Mouse (Mus musculus) kidney, postnatal 4 days (tissue): ENCODE results near the gene Tmf1.

Experiments
- DNase-seq, 2 experiments: peaks; one replicate each; pipeline ENCODE4 v3.0.0; 2021; ENCODE audit warnings: mixed read lengths in 2 of 2

Tmf1 gene

DNA sequence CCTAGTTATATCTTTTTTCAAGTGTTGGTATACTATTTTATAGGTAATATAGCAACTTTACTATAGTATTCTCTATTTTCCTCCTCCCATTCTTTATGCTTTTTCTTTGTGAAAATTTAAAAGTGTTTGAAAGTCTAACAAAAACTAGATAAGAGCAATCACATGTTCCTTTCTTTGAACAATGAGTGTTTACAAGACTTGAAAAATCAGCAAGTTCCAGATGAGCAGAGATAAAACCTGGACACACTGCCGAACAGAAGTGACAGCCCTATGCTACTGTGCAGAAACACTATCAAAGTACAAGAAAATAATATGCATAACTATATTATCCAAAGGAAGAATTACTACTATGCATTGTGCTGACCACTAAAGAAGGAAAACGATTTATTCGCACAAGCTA, 23.6 kb upstream of the Tmf1 start:
- DNase-seq, result no peak

DNA sequence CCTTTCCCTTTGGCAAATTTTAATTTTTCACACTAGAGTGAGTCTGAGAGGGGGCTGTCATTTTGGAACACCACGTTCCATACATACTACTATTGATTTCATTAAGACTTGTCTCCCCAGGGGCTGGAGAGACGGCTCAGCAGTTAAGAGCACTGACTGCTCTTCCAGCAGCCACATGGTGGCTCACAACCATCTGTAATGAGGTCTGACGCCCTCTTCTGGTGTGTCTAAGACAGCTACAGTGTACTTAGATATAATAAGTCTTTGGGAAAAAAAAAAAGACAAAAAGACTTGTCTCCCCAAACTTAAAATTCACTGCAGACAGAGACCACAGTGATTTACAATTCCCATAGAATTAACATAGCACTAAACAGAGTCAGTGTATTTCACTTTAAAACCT, 21.5 kb upstream of the Tmf1 start:
- DNase-seq, result no peak

DNA sequence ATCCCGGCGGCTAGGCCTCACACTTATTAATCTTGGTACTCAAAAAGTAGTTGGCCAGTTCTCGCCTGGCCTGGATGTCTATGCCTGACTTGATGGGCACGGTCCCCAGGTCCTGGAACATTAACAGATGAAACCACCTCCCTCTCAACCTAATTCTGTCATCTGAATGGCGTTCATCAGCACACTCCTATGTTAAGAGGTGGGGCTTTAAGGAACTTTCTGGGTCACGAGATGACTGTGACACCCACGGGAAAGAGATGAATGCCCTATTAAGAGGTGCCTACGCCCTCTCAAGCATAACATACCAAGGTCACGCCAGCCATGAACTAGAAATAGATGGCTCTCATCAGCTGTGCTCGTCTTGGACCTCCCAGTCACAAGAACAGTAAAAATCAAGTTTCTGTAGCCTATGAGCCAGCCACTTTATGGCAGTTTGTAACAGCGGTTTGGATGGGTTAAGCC, 476 bp upstream of the Tmf1 start:
- no peak for DNase-seq

DNA sequence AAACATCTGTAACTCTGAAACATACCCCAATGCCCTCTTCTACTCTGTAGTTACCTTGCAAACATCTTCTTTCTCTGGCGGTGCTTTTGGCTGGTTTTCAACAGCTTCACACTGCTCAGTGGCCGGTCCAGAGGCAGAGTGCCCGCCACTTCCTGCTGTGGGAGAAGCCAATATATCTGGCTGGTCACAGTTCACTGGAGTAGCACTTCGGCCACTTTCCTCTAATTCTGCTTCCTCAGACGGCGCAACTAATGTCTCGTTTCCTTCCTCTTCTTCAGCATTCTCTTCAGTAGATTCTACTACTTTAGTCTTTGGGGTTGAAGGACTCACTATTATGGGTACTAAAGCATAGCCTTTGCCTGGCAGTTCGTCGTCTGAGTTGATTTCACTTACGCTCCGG, 3.2 kb downstream of the Tmf1 start:
- DNase-seq, result peak; percentile 48 to 57

DNA sequence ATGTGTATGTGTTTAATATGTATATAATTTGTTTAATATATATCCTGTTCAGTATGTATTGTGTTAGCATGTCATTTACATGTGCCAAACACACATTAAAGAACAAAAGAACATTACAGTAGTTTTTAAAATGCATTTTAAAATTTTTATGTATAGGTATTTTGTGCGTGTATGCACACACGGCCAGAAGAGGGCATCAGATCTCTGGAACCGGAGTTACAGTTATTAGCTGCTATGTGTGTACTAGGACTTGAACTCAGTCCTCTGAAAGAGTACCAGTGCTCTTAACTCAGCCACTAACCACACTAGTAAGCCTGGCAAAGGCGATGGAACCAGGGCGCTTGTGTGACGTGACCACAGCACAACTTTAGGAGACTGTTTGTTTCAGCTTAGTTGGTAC, 28.8 kb downstream of the Tmf1 start:
- no peak for DNase-seq

DNA sequence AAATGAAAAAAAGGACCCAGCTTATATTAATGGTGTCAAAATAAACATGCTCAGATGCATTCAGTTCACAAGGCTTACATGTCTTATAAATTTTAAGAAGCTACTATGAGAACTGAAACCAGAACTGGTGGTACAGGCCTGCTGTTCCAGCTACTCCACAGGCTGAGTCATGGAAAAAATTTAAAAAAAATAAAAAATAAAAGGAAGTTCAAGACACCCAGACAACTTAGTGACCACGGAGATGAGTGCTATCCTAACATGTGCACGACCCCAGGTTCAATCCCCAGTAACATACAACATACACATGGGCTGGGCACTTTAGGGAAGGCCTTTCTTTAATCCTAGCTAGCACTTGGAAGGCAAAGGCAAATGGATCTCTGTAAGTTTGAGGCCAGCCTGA, 29.2 kb downstream of the Tmf1 start:
- no peak for DNase-seq

DNA sequence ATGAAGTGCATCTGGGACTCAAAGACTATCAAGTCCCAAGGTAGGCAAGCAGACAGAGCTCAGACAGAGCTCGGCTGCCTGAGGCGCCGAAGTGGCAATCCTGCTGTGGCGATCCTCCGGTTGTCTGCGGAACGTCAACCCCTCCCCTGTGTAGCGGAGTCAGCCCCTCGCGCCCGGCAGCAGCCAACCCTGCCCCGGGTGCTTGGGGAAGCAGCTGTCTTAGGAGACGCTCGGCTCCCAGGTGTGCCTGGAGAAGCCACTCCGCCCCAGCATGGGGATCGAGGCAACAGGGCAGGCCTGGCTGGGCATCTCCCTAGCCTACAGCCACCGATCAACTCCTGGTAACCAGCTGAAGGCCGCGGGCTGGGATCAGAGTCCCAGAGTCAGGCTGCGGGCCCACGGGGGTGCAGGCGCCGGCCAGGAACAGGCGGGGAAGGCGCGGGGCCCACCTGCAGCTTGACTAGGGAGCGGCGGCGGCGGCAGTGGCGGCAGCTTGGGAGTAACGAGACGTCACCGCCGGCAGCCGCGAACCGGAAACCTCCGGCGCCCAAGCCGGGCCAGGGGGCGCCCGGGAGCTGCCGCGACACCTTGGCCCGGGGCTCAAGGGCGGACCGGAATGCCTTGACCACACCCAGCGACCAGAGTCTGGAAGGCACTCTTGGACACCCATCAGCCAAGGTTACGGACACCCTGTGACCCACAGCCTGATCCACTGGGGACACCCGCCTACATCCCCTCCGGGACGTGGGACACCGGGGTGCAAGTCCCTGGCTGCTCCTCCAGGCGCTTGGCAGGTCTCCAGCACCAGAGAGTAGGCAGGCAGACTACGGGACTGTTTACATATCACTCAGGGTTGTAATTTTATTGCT, 30.3 kb downstream of the Tmf1 start, which contains the start of gene Eogt:
Eogt (minus strand) TSS at position 800 of the 869 bp plus-strand sequence.
- DNase-seq, result peak; percentile 83 to 90

DNA sequence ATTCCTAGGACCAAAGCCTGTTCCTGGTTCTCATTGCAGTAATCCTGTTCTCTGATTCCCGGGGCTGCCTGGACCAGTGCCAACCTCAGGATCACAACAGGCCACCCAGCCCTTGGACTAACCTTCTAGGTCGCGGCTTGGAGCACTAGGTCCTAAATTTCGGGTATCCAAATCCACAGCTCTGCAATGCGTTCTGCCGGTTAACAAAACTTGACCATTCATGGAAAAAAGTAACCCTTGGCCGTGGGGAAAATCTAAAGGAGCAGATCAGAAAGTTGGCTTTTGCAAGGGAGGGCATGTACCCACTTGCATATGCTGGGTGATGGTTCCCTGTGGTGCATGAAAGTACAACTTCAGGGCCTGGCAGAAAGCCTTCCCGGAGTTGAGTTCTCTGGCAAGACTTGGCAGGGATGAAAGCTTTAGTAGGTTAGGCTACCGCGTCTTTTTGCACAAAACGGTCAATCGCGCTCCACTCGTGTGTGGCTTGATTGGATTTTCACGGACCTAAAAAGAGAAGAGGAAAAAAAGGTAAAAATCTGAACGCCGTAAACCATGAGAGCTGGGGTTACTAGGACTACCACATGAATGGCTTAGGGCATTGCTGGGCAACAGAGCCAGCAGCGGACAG, 31.1 kb downstream of the Tmf1 start:
- DNase-seq, result peak; percentile 77 to 86

DNA sequence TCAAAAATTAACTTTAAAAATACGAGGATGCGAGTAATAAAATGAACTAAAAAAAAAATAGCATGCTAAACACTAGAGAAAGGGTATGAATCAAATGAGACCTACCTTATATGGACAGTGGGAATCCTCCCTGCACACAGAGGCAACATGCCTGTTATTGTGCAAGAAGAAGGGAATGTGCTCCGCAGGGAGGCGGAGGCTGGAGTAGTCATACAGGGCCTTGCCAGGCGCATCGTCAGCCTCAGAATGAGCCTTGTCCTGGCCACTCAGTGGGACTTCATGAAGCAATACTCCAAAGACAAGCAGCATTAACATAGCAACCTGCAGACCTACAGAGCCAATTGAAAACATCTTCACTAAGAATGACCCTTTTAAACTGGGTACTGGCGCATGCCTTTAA, 33.8 kb downstream of the Tmf1 start:
- DNase-seq, result no peak

DNA sequence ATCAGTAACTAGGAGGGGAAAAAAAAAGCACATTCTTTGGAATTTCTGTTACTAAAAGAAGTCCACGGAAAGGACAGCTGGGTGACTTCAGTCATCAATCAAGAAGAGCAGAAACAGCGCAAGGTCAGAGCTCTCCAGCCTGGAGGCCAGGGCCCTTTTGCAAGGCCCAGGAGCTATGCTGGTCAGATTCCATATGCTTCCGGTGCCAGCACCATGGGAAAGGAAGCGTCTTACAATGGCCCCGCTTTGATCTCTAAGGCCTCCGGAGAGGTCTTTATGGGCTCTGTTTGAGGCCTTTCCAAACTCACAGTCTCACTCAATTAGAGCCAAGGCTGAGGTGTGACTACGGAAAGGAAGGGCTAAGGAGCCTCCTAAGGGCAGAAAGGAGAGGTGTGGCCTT, 34.6 kb downstream of the Tmf1 start:
- DNase-seq, result peak; percentile 63 to 76

DNA sequence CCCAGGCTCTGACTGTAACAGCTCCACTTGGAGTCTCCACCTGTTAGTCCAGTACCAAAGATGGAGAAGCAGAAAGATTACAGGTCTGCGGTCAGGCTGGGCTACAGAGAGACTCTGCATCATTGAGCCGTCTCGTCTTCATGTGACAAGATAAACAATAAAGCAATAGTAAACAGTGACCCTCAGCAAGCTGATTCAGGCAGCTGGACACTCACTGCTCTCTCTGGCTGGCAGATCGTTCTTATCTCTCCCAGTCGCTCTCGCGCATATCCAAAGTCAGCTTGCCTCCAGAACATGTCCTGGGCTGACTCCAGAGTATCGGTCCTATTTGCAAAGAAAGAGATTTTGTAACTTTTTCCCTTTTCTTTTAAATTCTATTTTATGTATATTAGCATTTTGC, 36.3 kb downstream of the Tmf1 start:
- DNase-seq, result no peak

DNA sequence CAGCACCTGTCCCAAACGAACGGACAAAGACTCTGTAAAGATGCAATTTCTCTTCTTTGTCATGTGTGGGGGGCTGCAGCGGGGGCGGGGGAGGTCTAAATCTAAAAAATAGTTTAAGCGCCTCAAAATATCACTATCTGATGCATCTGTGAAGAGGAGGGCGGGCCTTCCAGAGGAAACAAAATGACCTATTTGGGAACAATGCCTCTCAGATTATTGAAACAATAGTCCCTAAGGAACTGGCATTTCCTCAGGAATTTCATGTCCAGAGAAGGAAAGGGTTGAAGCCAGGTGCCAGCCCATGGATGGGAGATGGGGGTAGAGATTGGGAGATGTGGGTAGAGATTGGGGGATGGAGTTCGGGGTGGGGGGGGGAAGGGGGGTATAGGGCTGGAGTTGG, 37.1 kb downstream of the Tmf1 start:
- peak in 1 of 2 experiments; percentile 15 for DNase-seq

DNA sequence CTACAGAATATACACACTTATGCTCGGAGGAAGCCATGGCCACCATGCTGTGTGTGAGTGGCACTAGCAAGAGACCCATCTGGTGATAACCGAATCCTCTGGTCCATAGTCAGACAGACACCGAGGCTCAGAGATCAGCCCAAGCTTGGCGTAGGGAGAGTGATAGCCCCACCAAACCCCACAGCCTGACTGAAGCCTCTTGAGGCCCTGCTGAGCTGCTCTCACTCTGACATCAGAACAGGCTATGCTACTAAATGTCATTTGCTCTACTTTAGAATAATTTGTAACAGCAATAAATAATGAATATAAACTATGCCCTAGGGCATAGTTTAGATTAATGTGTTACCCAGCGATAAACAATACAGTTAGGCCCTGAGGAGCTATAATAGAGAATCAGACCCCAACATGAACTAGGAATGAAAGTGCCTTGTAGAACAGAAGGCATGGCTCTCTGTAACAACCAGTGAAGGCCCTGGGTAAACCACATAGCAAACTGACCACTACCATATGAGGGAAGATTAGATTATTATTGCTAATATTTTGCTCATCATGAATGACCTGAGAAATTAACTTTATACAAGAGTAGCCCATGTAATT, 46.1 kb downstream of the Tmf1 start:
- no peak for DNase-seq

DNA sequence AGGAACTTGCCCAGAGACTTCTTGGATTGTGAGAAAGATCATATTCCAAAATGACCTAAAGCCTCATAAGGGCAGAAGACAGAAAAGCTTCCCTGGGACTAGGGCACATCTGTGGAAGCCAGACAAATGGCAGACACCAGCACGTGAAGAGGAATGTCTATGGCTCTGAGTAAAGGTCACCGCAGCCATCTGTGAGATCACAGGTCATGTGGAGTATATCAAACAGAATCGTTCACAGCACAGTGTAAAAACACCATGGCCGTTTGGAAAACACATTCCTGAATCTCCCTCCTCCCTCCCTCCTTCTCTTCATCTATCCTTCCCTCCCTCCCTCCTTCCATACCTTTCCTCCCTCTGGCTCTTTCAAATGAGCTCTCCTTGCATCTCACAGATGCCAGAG, 47.1 kb downstream of the Tmf1 start:
- DNase-seq, result no peak

DNA sequence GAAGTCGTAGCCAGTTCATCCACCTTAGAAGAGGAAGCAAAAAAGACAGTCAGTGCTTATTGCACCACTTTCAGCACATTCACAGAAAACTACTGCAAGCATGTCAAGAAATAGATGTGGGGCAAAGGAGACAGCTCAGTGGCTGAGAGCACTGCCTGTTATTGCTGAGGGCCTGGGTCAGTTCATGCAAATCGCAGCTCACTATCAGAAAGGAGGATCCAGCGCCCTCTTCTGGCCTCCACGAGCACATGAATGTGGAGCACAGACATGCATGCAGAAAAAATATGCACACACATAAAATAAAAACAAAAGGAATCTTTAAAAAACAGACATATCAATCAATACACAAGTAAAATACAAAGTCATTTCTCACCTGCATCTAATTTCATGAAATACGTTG, 47.9 kb downstream of the Tmf1 start:
- DNase-seq, result no peak

DNA sequence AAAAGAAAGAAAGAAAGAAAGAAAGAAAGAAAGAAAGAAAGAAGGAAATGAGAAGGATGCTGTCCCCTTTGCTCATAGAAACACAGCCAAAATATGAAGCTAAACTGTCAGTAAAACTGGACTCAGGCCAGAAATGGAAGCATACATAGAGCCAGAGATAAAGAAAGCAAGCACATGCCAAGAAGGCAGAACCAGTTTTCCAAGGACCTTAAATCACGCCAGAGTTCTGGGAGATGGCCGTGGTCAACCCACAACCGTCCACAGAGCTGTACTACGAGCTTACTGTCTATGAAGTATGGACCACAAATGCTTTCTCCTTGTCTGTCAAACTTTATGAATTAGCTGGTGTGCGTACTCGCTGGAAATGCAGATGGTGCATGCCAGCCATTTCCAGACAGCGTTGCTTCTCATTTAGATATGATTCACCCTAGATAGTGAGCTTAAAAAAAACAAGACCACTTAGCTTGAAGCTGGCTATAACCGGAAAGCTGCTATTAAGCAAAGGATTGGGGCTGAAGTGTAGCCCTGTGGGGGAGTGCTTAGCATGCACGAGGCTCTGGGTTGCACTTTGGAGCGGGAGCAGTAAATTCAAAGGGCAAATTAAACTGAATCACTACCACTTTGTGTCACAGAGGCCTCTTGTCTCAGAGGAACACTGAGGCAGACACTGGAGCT, 54.4 kb downstream of the Tmf1 start:
- peak in 1 of 2 experiments; percentile 42 for DNase-seq

DNA sequence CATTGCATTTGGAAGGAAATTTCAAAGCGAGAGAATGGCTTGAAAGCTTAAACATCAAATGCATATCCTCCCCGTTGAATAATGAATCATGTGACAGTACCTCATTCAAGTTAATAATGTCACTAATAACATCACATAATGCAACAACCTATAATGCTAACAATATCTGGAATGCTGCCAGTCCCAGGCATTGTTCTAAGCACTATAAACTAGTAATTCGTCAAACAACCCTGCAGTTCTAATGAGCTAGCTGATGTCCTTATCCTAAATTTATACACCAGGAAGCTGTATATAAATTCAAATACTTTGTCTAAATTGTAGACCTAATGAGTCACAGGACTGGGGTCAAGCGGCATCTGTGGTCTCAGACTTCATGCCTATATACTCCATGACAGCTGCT, 58.0 kb downstream of the Tmf1 start:
- DNase-seq, result no peak

DNA sequence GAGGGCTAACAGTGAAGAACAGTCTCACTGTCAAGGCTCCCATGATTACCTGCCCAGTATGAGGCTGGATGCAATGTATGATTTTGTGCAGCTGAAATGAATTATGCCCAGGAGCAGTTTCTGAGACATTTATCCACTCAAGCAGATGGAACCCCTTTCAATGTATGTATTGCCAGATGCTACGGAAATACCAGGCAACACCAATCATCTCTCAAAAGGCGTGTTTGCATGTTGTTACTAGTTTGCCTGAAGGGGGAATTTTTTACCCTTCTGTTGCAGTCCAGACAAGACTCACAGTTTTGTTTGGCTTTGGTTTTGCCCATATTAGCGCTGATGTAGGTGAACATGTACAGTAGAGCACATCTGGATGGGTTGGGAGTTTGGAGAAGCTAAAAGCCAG, 60.6 kb downstream of the Tmf1 start:
- DNase-seq, result no peak

DNA sequence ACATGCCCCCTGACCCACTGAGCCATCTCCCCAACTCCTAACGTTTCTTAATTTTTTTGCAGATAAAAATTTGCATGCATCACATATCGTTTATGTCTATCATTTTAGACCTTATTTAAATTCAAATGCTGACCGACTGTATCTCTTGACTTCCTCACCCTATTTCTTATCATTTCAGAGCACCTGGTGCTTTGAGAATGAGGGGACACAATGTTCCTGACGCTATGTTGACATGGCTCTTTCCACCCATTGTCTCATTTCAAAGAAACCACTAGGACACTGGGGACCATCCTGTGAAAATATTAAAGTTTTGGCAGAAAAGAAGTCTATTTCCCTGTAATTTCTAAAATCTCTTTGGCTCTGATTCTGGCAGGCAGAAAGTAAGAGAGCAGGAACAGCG, 62.0 kb downstream of the Tmf1 start:
- DNase-seq, result no peak

DNA sequence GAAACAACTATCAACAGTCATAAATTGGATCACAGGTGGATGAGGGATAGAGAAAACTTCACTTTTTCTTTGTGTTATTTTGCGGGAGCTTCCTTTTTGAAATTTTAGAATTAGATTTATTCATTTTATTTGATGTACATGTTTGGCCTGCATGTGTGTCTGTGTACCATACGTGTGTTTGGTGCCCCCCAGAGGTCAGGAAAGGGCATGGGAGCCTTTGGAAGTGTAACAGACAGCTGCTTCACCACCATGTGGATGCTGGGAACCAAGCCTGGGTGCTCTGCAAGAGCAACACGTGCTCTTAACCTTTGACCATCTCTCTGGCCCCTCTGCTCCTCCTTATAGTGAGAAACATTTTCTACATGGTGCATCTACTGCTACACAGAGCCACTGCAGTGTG, 64.1 kb downstream of the Tmf1 start:
- no peak for DNase-seq

DNA sequence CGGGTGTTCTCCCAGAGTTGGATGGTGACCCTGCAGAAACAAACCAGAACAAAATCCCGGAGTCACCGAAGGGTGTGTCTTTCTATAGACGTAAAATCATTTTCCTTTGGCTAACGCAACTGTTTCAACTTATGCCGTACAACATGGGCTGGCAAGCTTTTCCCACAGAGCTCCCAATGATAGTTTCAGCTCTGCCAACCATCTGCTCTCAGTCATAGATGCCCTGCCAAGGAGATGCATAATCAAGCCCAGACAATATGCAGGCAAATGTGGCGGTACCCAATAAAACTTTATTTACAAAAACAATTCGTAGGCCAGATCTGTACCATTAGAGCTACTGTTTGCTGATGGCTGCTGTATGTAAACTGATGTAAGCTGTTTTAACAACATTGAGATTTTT, 66.7 kb downstream of the Tmf1 start:
- DNase-seq, result no peak

DNA sequence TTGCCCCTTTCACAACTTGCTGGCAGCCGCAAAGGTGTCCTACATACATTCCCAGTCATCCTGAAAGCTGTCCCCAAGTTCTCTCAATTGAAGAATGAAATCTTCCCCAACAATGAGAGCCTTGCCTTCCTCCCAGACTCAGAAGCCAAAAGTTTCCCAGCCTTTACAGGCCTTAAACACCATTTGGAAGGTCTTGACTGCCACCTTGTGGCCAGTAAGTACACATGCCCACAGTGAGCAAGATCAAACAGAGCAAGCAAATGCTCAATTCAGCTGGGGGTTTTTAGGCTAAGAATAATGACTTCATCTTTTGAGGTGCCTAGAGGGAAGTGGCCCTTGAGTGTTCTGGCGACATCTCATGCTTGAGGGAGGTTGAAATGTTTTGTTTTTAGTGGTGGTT, 72.1 kb downstream of the Tmf1 start:
- peak; percentile 49 to 67 for DNase-seq

DNA sequence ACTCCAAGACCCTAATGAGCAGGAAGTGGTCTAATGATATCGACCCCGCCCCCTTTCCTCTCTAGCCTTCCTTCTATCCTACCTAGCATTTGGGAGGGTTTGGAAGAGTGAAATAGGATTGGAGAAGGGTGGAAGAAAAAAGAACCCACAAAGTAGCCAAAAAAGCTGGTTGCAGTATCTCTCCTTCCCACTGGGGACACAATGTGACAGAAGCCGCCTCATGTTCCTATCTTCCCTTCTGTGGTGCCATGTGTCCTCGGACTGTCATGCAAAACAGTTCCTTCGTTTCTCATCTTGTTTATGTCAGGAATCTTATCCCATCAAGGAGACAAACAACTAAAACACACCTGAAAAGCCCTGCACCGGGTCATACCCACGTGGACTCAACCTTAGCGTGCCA, 72.8 kb downstream of the Tmf1 start:
- no peak for DNase-seq
